Mouse (Mus musculus) heart, embryonic 13.5 days (tissue): ENCODE measurements around the gene Gbp8. TPM values are rescaled to one million over a fixed set of nuclear protein-coding genes. Genes with fewer than 3 reads are reported as not detected.
A peak's percentile ranks its signal among the peaks of the same experiment; 100 is the strongest.
"Not testable (repeated sequence)": the region's sequence is repeated elsewhere in the genome, so short reads cannot be mapped to it uniquely, and the experiment has no call there.

ENCODE experiments used
- ATAC-seq: fragments of 200-750 bp; cut with Nextera tagmentation; 2 replicates; pipeline ENCODE4 v1.8.0; 2017; ENCODE audit warnings: moderate TSS enrichment; ENCODE audit not compliant: insufficient number of reproducible peaks, low FRiP score, low TSS enrichment; ENCODE audit errors: extremely low read depth
- H3K27ac ChIP-seq: fragments of 300-500 bp; sonication (generic); replicated peaks from 2 replicates; pipeline ENCODE4 v1.5.1; 2015; ENCODE audit warnings: moderate library complexity, mild to moderate bottlenecking, inconsistent platforms
- H3K27me3 ChIP-seq: fragments of 300-500 bp; sonication (generic); replicated peaks from 2 replicates; pipeline ENCODE4 v1.6.1; 2015; ENCODE audit warnings: mild to moderate bottlenecking, inconsistent platforms
- H3K36me3 ChIP-seq: fragments of 300-500 bp; sonication (generic); 2 replicates; pipeline ENCODE4 v1.6.1; 2015; ENCODE audit warnings: mild to moderate bottlenecking, inconsistent platforms
- H3K4me1 ChIP-seq: fragments of 300-500 bp; sonication (generic); 2 replicates; pipeline ENCODE4 v1.6.1; 2015; ENCODE audit warnings: inconsistent platforms
- H3K4me2 ChIP-seq: fragments of 300-500 bp; sonication (generic); 2 replicates; pipeline ENCODE4 v1.6.1; 2015; ENCODE audit warnings: inconsistent platforms, mild to moderate bottlenecking, moderate library complexity
- H3K4me3 ChIP-seq: fragments of 300-500 bp; sonication (generic); 2 replicates; pipeline ENCODE4 v1.5.1; 2015; ENCODE audit warnings: moderate library complexity, mild to moderate bottlenecking, inconsistent platforms
- H3K9ac ChIP-seq: fragments of 300-500 bp; sonication (generic); 2 replicates; pipeline ENCODE4 v1.6.1; 2015; ENCODE audit warnings: inconsistent platforms, mild to moderate bottlenecking, moderate library complexity
- H3K9me3 ChIP-seq: fragments of 300-500 bp; sonication (generic); 2 replicates; pipeline ENCODE4 v1.6.1; 2016; ENCODE audit warnings: inconsistent platforms
- WGBS: fragments of 180-500 bp; shearing (Covaris S2); methylation state at CpG from one replicate; pipeline ENCODE4 v1.1.7; 2015; ENCODE audit warnings: mixed read lengths; 5-methylcytosine and 5-hydroxymethylcytosine counted together
- polyA plus RNA-seq: library from polyadenylated mRNA; unstranded; fragments of >200 nt; fragmentation: Nextera tagmentation; extraction: Ambion mirVana; gene quantifications from 2 replicates; pipeline ENCODE4 v1.2.1, GENCODE M21; 2015

Gbp8 gene
- polyA plus RNA-seq, 1 experiment from 2014 or later, result 1.4 TPM

DNA sequence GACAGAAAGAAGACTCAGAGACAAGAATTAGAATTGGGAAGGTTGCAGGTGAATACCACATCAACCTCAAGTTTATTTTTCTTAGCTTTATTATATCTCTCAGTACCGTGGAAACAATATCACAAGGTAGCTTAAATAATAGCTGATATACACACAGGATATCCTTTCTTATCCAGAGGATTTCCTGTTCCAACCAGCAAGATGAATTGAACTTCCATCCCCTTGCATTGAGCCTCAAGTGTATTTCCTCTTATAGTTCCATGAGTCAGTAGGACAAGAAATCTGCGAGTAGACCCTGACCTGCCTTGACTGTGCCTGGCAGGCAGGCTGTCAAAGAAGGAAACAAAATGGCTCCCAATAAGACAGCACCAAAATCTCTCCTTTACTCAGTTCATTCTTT lies 23.6 kb downstream of the Gbp8 start:
- H3K4me1 ChIP-seq, result 0 out of 2 replicates have a peak, but pooled peaks cover 5% of the 10 kb centered on the region
- no peak overlapping the region for H3K4me3 ChIP-seq
- H3K4me2 ChIP-seq, result no peak overlapping the region
- no peaks in the 10 kb centered on the region; the same call in 1 of the 2 replicates for H3K9me3 ChIP-seq
- ATAC-seq, result no peak
- H3K9ac ChIP-seq, result no peak overlapping the region
- H3K27me3 ChIP-seq, result no peaks in the 10 kb centered on the region
- 56% methylated on average over 2 of the region's 2 CpGs for WGBS
- no peak overlapping the region for H3K27ac ChIP-seq
- peaks cover 17% of the 10 kb centered on the region; the same call in 1 of the 2 replicates for H3K36me3 ChIP-seq

- Histone ChIP-seq H3K4me3 (no peak overlapping the region), H3K4me2 (no peak overlapping the region)
- 82% methylated on average over 2 of the region's 2 CpGs for WGBS
Observed at GRCm38 (mm10) chr5:105114696-105115095, 24.6 kb downstream of the Gbp8 start.

DNA sequence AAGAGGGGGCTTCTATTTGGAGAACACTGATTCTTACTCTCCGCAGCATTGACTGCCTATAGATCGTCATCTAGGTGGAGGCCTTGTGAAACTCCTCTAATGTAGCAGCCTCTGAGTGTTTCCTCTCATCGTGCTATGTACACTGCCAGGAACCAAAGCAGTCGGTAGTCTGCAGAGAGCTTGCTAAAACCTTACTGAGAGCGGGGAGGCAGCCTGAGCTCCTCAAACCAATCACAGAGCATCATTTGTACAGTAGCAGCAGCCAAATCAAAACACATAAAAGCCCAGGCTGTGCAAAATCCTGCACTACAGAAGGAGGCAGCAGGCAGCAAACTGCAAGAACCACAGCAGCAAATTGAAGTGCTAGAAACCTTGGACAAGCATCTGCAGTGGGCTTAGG lies 25.7 kb downstream of the Gbp8 start:
- 91% methylated on average over 5 of the region's 5 CpGs for WGBS
- no peak for ATAC-seq
- no peak overlapping the region for H3K4me3 ChIP-seq

More at GRCm38 (mm10) chr5:105114696-105115095, 24.6 kb downstream of the Gbp8 start:
- no peaks in the 10 kb centered on the region; the same call in 1 of the 2 replicates for H3K9me3 ChIP-seq
- H3K9ac ChIP-seq, result no peak overlapping the region
- H3K4me1 ChIP-seq, result 0 out of 2 replicates have a peak, but pooled peaks cover 8% of the 10 kb centered on the region
- no peaks in the 10 kb centered on the region for H3K27me3 ChIP-seq
- no peak for ATAC-seq
- H3K27ac ChIP-seq, result no peak overlapping the region
- peaks cover 17% of the 10 kb centered on the region; the same call in 1 of the 2 replicates for H3K36me3 ChIP-seq

GRCm38 (mm10) chr5:105110271-105110852 lies 29.0 kb downstream of the Gbp8 start:
- not testable (repeated sequence) for H3K27me3 ChIP-seq, H3K36me3 ChIP-seq, H3K4me3 ChIP-seq, ATAC-seq, H3K9me3 ChIP-seq, H3K9ac ChIP-seq, H3K4me1 ChIP-seq
- Histone ChIP-seq H3K4me2 (peak overlapping the region; percentile 37), H3K27ac (peak overlapping the region; percentile 77)
- WGBS, result 13% methylated on average over 4 of the region's 4 CpGs

More for the DNA sequence above, 25.7 kb downstream of the Gbp8 start:
- Histone ChIP-seq H3K9ac (no peak overlapping the region), H3K36me3 (peaks cover 9% of the 10 kb centered on the region; the same call in 1 of the 2 replicates), H3K4me1 (0 out of 2 replicates have a peak, but pooled peaks cover 8% of the 10 kb centered on the region), H3K9me3 (no peaks in the 10 kb centered on the region; the same call in 1 of the 2 replicates), H3K27me3 (no peaks in the 10 kb centered on the region), H3K27ac (no peak overlapping the region), H3K4me2 (no peak overlapping the region)

DNA sequence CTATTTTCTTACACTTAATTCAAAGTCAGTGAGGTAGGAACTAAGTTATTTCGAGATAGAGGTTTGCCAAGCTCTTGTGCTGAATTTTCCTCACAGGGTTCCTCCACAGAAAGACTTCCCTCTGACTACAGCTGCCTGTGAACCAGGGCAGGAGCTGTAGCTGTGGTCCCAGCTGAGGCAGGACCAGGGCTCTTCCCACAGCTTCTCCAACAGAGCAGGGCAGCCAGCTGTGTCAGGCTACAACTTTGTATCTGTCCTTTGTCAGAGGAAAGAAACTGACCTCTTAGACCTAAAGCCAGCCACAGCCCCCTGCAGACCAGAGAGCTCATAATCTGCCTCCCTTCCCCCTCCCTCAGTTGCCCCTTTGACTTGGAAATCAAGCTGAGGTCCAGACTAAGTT lies 29.6 kb downstream of the Gbp8 start:
- H3K27ac ChIP-seq, result peak overlapping the region; percentile 77
- H3K4me1 ChIP-seq, H3K9me3 ChIP-seq, ATAC-seq, H3K9ac ChIP-seq, H3K27me3 ChIP-seq, H3K36me3 ChIP-seq: not testable (repeated sequence)
- H3K4me2 ChIP-seq, result peak overlapping the region; percentile 37
- H3K4me3 ChIP-seq, result 0 out of 2 replicates have a peak overlapping the region, but pooled peaks have one; percentile 21
- WGBS, result 44% methylated on average over 1 of the region's 1 CpGs

DNA sequence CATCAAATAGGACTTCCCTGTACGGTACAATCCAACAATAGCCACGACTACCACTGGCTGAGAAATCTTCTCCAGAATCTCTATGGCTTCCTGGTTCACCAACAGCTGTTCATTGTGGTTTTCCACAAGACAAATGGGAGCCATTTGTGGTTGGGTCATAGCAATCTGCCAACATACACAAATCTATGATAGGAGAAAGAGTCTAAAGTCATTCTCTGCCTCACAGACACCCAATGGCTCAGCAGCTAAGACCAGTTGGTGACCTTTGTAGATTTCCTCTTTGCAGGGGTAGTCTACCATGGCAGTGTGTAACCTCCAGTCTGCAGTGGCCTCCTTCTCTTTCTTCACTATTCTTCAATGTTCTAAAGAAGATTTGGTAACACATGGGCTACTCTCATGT lies 33.7 kb downstream of the Gbp8 start:
- H3K4me2 ChIP-seq, ATAC-seq, H3K4me1 ChIP-seq, H3K9ac ChIP-seq, H3K9me3 ChIP-seq, H3K27me3 ChIP-seq, H3K27ac ChIP-seq, H3K4me3 ChIP-seq, H3K36me3 ChIP-seq: not testable (repeated sequence)
- WGBS, result 73% methylated on average over 2 of the region's 2 CpGs

DNA sequence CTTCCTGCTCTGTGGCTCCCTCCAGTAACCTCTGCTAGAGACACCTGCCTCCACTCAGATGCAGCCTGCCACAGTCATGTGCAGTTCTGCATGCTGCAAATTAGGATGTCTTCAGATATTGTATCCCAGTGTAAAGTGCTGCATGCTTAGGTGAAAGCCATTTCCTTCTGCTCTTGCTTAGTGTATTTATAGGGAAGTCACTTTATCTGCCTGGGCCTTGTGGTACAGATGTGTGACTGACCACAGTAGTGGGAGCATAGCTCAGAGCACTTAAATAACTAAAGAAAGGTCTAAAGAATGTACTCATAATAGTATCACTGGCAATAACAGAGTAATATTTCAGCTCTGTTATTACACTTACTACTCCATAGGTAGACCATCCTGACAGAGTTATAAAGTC lies 57.4 kb downstream of the Gbp8 start:
- ATAC-seq, result no peak
- H3K4me1 ChIP-seq, result no peaks in the 10 kb centered on the region
- no peak overlapping the region for H3K4me2 ChIP-seq
- peaks cover 11% of the 10 kb centered on the region; the same call in 1 of the 2 replicates for H3K36me3 ChIP-seq
- H3K27me3 ChIP-seq, result no peaks in the 10 kb centered on the region
- H3K9me3 ChIP-seq, result peaks cover 8% of the 10 kb centered on the region; the same call in 1 of the 2 replicates
- no peak overlapping the region for H3K27ac ChIP-seq
- no peak overlapping the region for H3K4me3 ChIP-seq
- no peak overlapping the region for H3K9ac ChIP-seq

DNA sequence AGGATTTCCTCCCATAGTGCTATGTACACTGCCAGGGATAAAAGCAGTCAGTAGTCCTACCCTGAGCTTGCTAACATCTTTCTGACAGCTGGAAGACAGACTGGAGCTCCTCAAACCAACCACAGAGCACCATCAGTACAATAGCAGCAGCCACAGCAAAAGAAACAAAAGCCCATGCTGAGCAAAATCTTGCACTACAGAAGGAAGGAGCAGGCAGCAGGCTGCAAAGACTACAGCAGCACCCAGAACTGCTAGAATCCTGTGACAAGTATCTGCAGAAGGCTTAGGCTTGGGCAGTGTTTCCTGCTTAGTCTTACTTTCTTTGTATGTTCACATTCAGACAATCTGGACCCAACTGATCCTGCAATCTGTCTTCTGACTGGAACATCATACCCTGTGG lies 71.0 kb downstream of the Gbp8 start:
- not testable (repeated sequence) for H3K4me3 ChIP-seq, H3K36me3 ChIP-seq, ATAC-seq, H3K27me3 ChIP-seq, H3K27ac ChIP-seq, H3K9me3 ChIP-seq, H3K9ac ChIP-seq, H3K4me2 ChIP-seq, H3K4me1 ChIP-seq

DNA sequence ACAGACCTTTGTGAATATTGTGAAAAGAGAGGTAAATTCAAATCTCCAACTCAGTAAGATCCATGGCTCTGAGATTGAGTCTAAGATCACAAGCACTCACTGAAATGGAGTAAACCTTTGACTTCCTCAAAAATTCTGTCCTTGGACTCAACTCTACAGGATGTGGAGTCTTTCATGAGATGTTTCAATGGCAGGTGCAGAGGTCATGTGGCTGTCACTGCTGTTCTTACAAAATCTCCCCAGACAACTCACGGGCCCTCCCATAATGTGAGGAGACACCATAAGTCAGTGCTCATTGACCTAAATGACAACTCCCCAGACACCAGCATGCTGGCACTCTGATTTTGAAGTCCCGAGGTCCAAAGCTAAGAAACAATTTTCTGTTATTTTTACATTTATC lies 74.9 kb downstream of the Gbp8 start:
- H3K4me2 ChIP-seq, result not testable (repeated sequence)

DNA sequence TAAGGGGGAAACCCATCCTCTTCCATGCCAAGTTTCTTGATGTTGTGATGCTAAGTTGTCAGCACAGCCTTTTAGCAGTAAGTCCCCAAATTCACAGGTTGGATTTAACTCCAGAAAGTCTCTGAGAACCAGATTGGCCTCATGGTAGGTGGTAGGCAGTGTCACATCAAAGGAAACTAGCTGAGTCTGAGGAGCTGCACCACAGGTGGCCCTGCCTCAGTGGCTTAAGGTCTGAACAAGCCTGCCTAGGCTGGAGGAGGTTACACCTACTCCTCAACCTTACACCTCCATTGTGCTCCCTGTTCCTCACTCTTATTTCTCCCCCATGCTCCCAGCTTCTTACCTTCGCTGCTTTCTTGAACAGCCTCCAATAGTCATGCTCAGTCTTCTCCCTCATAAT lies 76.0 kb downstream of the Gbp8 start:
- WGBS, result 50% methylated on average over 1 of the region's 1 CpGs
- no peak overlapping the region for H3K27ac ChIP-seq
- no peak for ATAC-seq

More for the DNA sequence above, 74.9 kb downstream of the Gbp8 start:
- not testable (repeated sequence) for H3K27ac ChIP-seq, H3K9me3 ChIP-seq, ATAC-seq, H3K9ac ChIP-seq, H3K4me3 ChIP-seq, H3K36me3 ChIP-seq, H3K27me3 ChIP-seq, H3K4me1 ChIP-seq
- 61% methylated on average over 2 of the region's 2 CpGs for WGBS

DNA sequence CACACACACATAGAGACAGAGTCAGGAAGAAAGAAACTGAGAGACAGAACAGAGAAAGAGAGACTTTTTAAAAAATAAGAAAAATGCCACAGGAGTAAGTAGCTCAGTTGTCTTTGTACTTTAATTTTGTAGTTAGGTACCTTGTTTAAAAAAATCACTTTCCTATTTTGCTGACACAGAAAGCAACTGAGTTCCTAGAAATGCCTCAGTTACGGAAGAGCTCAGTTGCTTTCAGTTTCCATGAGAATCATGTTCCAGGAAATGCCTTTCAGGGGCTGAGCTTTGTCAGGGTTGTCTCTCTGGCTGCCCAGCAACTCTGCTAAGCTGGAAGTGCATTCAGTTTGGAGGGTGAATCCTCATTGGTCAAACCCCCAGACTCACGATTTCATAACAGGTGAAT lies 76.9 kb downstream of the Gbp8 start:
- not testable (repeated sequence) for H3K4me3 ChIP-seq, H3K27me3 ChIP-seq, H3K36me3 ChIP-seq, H3K4me1 ChIP-seq, H3K27ac ChIP-seq, H3K4me2 ChIP-seq, ATAC-seq, H3K9ac ChIP-seq, H3K9me3 ChIP-seq
- 53% methylated on average over 2 of the region's 2 CpGs for WGBS

More for the DNA sequence above, 76.0 kb downstream of the Gbp8 start:
- Histone ChIP-seq H3K4me2 (no peak overlapping the region), H3K9ac (no peak overlapping the region), H3K27me3 (no peaks in the 10 kb centered on the region), H3K36me3 (no peaks in the 10 kb centered on the region), H3K4me3 (no peak overlapping the region), H3K9me3 (no peaks in the 10 kb centered on the region), H3K4me1 (no peaks in the 10 kb centered on the region)

- ATAC-seq, result no peak
- no peak overlapping the region for H3K4me3 ChIP-seq
- no peaks in the 10 kb centered on the region for H3K9me3 ChIP-seq
- no peaks in the 10 kb centered on the region for H3K27me3 ChIP-seq
- no peak overlapping the region for H3K9ac ChIP-seq
- H3K4me1 ChIP-seq, result no peaks in the 10 kb centered on the region
- H3K36me3 ChIP-seq, result no peaks in the 10 kb centered on the region
- no peak overlapping the region for H3K4me2 ChIP-seq
- no peak overlapping the region for H3K27ac ChIP-seq
- 82% methylated on average over 2 of the region's 2 CpGs for WGBS
Observed at GRCm38 (mm10) chr5:105060224-105060623, 79.1 kb downstream of the Gbp8 start.
